Mouse (Mus musculus): Measurements from ENCODE around the gene Sspn.

The Sspn gene

DNA sequence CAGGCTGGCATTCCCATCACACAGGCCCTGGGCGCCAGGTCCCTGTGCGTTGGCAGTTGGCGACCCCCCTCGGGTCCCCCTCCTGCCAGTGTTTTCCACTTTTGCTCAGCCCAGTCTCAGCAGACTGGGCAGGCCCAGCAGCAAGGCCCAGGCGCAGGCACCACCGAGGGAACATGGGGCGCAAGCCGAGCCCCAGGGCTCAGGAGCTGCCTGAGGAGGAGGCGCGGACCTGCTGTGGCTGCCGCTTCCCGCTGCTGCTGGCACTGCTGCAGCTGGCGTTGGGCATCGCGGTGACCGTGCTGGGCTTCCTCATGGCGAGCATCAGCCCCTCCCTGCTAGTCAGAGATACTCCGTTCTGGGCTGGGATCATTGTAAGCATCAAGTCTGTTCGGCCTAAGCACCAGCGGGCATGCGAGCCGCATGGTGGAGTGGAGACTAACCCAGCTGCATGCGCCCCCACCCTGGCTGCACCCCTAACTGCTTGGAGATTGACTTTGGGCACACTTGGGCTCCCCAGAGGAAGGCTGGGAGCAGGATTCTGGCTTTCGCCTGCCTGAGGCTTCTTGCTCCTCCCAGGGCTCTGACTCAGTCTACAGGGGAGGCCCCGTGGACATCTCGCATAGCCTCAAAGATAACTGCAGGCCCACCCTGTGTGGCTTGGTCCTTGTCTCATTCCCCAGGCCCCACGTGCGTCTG is 2.7 kb downstream of the Sspn start:
- DNase-seq (ENCODE audit: low spot score in 2 of 2) = peak; percentile 74 to 79

DNA sequence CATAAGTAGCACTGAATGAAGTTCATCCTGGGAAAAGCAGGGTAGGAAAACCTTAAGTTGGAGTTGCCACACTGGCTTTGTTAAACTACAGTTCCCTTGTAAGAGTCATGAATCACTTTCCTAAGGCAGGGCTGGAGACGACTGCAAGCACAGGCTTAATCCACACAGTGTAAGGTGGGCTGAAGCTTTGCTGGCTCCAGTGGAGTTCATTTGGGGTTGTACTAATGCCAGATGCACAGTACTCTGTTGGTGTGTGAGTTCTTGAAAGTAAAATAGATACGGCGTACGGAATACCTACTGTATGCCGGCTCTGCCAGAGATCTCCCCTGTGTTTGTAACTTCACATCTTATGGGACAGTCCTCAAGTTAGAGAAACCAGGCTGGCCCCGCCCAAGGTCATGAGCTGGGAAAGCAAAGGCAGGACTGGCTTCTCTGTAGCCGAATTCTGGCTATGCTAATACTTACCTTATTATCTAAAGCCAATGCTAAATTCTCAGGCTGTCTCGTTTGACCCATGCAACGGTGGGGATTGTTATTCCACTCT is 3.3 kb downstream of the Sspn start:
- no peak for DNase-seq (ENCODE audit: low spot score in 2 of 2)

DNA sequence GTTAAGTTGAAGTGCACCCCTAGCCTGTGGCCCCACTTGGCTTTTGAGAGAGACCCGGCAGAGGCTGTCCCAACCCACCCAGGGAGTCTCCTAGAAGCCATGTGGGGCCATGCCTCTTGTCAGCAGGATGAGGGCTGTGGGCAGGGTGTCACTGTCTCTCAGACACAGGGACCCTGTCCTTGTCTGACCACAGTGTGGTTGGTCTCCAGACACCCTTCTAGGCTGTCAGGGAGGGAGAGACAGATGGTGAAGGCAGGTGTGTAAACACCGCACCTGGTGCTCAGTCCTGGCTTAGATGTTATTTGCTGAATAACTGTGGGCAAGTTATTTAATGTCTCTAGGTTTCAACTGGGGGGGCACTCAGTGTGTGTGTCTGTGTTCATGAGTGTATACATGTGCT is 4.5 kb downstream of the Sspn start:
- DNase-seq (ENCODE audit: low spot score in 2 of 2) = no peak

DNA sequence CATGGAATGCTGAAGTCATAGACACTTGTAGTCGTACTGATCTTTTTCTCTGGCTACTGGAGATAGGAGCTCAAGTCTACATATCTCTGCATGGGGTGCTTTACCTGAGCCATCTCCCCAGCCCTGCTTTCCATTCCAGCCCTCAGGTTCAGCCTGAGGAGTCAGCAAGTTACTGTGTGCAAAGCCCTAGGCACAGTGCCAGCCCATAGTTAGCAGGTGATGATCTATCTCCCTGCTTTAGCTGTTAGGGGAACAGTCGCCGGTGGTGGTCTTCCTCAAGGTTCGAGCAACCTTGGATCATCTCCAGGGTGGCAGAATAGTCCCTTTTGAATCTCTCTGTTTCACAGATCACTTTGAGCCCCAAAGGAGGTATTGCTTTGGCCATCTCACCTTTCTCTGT is 5.1 kb downstream of the Sspn start:
- DNase-seq (ENCODE audit: low spot score in 2 of 2) = no peak

DNA sequence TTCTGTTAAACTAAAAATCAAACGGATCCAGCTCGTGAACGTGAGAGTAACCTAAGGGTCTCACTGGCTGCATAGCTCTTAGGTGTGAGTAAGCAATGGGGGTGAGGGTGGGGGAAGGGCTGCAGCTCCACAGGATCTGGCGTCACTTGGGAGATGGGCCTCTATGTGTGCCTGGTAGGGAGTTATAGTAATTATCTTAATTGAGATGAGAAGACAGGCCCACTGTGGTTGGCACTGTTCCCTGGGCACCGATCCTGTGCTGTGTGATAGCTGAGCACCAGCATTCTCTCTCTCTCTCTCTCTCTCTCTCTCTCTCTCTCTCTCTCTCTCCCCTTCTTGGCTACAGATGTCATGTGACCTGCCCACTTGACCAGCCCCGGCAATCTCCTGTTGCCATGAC is 9.4 kb downstream of the Sspn start:
- no peak for DNase-seq (ENCODE audit: low spot score in 2 of 2)

DNA sequence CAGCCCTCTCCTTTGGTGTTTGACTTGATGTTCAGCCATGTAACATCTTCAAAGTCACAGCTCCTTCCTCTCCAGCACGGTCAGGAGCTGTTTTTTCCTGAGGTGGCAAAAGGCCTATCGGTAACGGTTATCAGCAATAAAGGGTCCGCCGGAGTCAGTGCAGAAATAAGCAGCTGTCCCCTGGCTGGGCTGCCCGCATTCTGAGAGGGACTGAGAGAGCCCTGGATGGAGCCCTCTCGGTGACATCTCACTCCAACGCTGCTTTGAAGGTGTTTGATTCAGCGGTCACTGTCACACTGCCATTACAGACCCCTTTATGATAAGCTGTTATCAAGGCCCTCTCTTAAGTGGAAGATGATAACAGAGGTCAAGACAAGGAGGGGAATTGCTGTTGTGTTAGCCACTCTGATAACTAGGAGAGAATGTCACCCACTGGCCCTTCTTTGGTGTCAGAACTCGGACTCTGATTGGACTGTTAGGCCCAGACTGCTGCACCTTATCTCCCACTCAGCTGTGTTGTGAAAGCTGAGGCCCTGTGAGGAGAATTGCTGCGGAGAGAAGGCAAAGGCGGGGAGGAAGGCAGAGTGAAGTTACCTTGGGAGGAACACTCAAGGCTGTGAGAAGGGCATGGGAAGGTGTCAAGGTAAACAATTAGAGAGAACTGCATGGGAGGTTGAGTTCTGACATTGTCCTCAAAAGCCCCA is 11.0 kb downstream of the Sspn start:
- DNase-seq (ENCODE audit: low spot score in 2 of 2) = no peak

DNA sequence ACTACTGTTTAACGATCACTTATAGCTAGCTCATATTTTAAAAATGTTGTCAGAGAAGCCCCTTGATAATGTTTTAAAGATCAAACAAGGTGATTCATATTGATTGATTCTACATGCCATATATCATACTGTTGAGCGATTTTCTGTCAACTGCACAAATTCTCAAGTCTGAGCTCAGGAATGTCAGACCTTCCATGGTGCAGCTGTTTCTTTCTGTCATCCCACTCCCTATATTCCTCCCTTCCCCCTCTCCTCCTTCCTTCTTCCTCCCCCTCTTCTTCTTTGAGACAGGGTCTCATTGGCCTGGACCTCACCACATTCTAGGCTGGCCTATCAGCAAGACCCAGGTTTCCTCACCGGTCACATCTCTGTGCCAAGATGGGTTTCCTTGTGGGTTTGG is 12.0 kb downstream of the Sspn start:
- no peak for DNase-seq (ENCODE audit: low spot score in 2 of 2)

DNA sequence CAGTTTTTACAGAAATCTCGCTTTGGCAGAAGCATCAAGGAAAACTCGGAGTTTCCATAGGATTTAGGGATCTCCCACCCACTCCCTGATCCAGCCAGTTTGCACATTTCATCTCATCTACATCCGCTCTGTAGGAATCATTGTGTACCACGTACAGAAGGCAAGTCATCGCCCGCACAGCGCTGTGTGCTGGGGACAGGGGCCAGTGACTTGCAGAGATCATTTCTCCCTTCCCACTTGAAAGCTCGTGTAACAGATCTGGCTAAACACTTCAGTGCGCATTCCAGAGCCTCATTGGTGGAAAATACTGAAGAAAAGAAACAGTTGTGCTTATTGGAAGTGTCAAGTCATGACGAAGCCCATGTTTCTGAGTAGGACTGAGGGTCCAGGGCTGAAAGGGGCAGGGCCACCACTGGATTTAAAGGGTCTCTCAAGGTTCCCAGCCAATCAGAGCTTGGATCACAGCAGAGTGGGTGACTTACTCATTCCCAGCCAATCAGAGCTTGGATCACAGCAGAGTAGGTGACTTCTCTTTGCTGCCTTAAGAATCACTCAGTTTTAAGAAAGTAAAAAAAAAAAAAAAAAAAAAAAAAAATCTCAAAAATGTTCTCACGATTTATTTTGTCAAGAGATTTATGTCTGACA is 14.4 kb downstream of the Sspn start:
- DNase-seq (ENCODE audit: low spot score in 2 of 2) = no peak

DNA sequence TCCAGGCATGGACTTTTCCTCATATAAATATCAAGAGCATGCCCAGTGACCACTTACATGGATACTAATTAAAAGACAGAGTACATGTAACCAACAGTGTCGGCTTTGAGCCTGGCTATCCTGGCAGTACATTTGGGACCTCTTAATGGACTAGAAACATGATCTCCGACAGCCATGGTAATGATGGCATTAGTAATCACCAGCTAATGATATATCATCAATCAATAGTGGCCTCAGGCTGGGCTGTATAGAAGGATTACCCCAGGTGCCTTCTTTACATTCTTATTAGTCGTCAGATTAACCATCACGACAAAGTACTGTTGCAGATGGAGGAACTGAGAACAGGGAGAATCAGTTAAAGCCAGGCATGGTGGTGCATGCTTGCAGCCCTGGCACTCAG is 17.6 kb downstream of the Sspn start:
- DNase-seq (ENCODE audit: low spot score in 2 of 2) = no peak

DNA sequence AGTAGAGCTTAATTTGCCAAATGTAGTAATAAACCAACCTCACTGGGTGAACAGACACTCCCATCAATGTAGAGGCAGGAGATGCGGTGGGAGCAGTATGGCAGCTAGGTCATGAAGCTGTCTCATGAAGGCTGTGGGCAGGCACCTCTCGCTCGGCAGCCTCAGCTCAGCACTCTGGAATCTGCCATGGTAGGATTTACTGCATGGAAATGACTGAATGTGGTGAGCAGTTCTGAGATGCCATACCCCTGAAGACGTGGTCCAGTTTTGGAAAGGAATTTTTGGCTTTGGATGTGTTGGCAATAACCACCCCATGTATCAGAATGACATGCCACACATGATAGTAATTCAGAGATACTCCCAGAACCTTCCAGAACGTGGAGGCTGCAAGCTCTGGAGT is 19.2 kb downstream of the Sspn start:
- DNase-seq (ENCODE audit: low spot score in 2 of 2) = no peak

DNA sequence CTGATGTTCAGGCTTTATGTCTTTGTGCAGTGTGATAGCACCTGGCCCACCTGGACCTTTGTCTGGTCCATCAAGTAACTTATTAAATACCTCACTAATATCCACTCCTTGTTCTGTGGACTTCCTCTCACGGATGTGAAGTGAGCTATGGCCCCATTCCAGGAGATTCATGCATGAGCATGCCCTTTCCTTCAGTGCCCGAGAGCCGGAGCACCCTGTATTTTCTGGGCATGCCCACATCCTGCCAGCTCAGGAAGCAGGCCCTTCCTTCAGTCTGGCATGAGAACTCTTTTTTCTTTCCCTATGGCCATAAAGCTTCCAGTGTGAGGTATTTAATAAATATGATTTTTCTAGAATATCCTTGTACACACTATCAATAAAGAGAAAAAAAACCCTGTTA is 21.2 kb downstream of the Sspn start:
- DNase-seq (ENCODE audit: low spot score in 2 of 2) = no peak

DNA sequence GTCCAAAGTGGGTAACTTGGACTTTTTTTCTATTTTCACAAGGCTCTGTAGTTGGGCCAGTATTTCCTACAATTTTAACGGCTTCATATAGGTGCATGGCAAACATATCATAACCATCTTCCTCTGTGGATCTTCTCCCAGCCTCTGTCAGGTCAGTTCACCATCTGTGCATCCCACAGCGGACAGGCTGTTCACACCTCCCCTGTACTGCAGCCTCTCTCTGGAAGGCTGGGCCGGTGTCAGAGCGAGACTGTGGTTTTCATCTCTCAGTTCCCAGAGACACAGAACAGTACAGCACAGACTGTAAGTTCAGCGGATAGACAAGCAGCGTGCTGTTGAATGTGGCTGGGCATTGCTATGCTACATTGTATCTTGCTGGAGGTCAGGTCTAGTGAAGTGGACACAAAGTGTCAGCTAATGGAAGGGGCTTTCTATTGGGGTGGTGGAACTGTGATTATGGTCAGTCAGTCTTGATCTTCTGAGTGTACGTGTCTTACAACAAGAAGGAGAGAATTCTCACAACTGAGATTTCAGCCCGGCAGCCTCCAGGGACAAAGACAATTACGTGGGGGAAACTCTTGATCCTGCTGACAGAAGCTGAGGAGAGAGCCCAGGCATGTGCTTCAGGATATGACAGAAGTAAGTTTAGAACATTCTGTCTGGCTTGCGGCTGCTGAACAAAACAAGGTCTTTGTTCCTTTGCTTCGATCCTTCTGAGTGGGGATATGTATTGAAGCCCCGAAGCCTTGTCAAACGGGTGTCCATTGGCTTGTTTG is 21.9 kb downstream of the Sspn start:
- DNase-seq (ENCODE audit: low spot score in 2 of 2) = no peak

DNA sequence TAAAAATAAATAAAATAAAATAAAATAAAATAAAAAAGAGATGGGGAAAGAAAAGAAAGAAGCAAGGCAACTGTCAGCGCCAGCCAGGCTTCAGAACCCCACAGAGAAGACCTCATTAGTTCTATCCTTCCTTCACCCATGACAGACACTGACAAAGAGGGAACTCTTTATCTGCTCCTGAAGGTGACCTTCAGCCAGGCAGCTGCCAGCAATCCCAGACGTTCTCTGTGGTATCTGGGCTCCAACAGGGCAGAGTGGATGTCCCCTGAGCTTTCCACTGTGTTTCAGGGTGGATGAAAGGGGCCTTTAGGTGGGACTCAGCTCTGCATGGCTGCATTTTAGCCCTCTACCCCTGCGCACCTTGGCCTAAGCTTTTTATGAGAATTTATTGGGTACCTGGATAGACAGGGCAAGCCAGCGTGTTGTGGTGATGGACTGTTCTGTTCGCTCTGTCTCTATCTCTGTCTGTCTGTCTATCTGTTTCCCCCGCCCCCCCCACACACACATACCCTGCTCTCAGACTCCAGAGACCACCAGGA is 26.1 kb downstream of the Sspn start:
- no peak for DNase-seq (ENCODE audit: low spot score in 2 of 2)

DNA sequence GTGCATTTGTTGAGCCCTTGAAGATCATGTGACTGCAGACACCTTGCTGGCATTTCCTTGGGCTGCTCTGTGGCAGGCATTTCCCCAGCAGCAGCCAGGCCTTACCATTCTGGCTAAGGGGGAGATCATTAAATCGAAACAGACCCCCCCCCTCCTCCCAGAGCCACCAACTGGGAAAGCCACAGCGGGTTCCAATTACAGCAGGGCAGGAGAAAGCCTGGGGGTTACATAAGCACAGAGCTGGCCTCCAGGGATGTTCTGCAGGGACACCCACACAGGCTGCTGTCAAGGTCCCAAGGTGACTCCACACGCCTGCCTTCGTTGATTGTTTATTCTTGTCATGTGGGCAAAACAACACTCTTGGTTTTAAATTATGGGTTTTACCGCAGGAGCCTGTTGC is 26.6 kb downstream of the Sspn start:
- no peak for DNase-seq (ENCODE audit: low spot score in 2 of 2)

DNA sequence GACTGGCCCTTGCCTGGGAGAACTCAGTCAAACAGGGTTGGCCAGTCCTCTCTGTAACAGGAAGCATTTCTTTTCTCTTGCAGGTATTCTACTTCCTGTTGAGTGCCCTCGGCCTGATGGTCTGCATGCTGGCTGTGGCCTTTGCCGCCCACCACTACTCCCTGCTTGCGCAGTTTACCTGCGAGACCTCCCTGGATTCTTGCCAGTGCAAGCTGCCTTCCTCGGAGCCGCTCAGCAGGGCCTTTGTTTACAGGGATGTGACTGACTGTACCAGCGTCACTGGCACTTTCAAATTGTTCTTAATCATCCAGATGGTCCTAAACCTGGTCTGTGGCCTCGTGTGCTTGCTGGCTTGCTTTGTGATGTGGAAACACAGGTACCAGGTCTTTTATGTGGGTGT is 29.6 kb downstream of the Sspn start:
- no peak for DNase-seq (ENCODE audit: low spot score in 2 of 2)

DNA sequence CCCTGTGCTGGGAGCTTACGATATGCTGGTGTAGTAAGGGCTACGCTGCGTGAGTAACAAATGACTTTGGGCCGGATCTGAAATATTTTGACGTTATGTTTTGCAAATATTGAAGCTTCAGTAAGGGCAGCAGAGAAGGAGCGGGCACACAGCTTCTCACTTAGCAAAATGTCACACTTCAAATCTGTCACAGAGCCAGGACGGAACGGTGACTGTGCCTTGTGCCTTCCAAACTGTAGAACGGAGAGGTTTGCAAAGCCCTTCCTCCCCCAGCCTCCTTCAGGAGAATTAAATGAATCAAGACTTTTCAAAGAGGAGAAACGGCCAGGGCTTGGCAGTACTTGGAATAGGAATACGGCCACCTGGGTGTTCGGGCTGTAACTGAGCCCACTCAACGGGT is 32.5 kb downstream of the Sspn start:
- DNase-seq (ENCODE audit: low spot score in 2 of 2) = no peak

DNA sequence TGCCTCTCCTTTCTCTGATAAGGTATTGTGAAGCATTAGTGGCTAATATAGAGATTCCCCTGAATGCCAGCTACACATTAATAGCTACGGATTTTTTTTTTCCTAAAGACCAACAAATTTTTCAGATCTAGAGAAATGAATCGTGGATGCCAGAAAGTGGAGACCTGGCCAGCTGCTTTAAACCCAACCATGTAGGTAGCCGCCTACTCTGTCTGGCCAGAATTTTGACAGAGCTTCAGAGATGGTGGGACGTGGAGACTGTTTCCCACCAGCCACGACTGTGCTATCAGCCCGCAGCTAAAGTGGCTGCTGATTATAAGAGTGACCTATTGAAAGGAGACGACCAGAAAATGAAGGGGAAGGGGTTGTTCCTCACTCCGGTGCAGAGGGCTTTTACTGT is 36.3 kb downstream of the Sspn start:
- DNase-seq (ENCODE audit: low spot score in 2 of 2) = no peak

DNA sequence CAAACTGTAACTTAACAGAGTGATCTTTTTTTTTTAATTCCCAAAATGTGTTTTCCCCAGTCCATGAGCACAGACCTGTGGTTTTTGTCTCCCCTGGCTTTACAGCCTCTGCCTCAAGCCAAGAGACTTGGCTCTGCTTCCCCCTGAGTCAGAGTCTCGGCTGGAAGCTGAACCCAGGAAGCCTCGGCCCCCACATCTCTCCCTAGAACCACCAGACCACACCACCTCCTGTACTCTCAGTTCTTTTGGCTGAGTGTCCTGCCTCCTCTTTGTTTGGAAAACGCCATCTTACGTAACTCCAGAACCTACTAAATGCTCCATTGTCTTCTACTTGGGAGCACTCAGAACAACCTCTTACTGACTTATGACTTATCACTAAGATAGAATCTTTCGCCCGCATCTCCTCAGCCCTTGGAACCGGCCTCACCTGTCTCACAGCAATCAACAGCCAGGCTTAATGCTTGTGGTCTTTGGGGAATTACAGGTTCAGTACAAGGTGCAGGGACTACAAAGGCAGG is 36.9 kb downstream of the Sspn start:
- peak in 1 of 2 experiments; percentile 58 for DNase-seq (ENCODE audit: low spot score in 2 of 2)

DNA sequence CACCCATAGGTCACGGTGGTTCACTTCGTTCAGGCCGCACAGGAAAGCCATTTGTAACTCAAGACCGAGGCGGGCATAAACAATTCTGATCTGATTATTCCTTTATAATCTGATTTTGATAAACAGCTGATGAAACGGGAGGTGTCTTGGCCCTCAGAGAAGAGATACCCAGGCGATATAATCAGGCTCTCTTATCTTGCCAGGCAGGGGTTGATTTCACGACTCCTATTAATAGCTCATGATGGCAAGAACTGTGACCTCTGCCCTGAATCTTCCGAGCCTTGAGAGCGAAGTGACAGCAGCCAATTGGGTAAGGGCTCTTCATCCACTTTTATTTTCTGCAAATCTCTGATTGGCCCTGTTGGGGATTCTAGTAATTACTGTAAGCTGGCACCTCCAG is 37.4 kb downstream of the Sspn start:
- no peak for DNase-seq (ENCODE audit: low spot score in 2 of 2)

DNA sequence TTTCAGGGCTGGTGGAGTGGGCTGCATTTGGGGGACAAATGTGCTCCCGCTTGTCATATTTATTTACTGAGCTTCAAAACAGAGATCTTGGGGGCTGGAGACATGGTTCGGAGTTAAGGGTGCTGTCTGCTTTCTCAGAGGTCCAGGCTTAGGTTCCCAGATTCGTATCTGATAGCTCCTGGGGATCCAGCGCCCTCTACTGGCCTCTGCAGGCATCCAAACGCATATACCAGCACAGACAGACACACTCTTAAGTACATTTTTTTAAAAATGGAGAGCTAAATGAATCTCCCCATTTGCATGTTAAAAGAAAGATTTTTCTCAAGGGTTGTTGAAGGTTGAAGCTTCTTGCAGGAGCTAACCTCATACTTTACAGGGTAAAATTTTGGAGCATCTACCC is 38.1 kb downstream of the Sspn start:
- no peak for DNase-seq (ENCODE audit: low spot score in 2 of 2)

DNA sequence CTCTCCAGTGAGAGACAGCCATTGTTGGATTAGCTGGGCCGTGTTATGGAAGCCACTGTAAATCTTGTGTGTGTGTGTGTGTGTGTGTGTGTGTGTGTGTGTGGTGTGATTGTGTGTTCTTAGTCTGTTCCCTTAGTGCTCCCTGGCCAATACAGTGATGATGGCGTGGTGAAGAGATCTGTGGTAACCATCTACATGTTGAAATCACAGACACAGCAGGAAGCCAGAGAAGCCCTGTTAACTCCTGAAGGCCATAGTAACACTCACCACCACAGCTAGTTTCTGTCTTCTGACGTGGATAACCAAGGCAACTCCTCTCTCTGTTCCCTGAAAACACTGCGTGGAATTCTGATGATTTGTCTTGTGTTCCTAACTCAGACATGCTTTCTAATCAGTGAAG is 40.7 kb downstream of the Sspn start:
- no peak for DNase-seq (ENCODE audit: low spot score in 2 of 2)

DNA sequence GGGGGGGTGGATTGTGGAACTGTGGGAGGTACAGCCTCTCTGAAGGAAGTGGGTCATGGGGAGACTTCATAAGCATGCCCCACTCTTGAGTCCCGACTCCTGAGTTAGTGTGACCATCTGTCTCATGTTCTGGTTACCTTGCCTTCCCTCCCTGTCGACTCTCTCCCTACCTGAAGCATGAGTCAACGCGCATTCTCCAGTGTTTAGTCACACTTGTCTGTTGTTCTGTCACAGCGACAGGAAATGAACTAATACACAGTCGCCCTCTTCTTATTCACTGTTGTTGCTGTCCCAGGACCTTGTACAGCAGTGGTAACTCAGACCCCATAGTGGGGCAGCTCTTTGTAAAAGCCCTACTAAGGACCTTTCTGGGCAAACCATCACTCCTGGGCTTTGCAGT is 41.4 kb downstream of the Sspn start:
- no peak for DNase-seq (ENCODE audit: low spot score in 2 of 2)
